Mouse (Mus musculus): Measurements from ENCODE around the gene Gm21497. TPM values are rescaled to one million over a fixed set of nuclear protein-coding genes. Genes with fewer than 3 reads are reported as not detected.
"Not testable (repeated sequence)": the region's sequence is repeated elsewhere in the genome, so short reads cannot be mapped to it uniquely, and the experiment has no call there.

Gene Gm21497
- total RNA-seq (2021): not detected
- long read RNA-seq, experiment 1: 0 reads
- long read RNA-seq, experiment 2: 0 reads

GRCm38 (mm10) chrY:61646446-61646845 lies at the start of gene Gm21497:
Gene Gm21497, plus strand, starts transcription at chrY:61646746.
- DNase-seq (ENCODE audit: low spot score in 2 of 2); H3K4me3 ChIP-seq; H3K27ac ChIP-seq: not testable (repeated sequence)

All from layer of hippocampus, adult 2 months (tissue).